Mouse (Mus musculus): ENCODE results near the gene Gm17720.
A peak's percentile ranks its signal among the peaks of the same experiment; 100 is the strongest.

- TF ChIP-seq POLR2A (IDR thresholded peaks at IDR 0.05; ENCODE audit: borderline replicate concordance, extremely low read depth, insufficient read depth, insufficient read length, poor library complexity, severe bottlenecking) (peak; percentile 91), CTCF (IDR thresholded peaks at IDR 0.05; ENCODE audit: borderline replicate concordance, extremely low read depth, insufficient read depth, insufficient read length) (no peak)
Observed at GRCm38 (mm10) chr8:110079282-110080221, 23.0 kb downstream of the Gm17720 start, which contains the start of gene Zfp612.
